Mouse (Mus musculus): ENCODE data around the gene Wdr38. TPM values are rescaled to one million over a fixed set of nuclear protein-coding genes. Genes with fewer than 3 reads are reported as not detected.
A peak's percentile ranks its signal among the peaks of the same experiment; 100 is the strongest.
"Not testable (repeated sequence)": the region's sequence is repeated elsewhere in the genome, so short reads cannot be mapped to it uniquely, and the experiment has no call there.

Gene Wdr38
- polyA plus RNA-seq, 1 experiment = 0.44 TPM

DNA sequence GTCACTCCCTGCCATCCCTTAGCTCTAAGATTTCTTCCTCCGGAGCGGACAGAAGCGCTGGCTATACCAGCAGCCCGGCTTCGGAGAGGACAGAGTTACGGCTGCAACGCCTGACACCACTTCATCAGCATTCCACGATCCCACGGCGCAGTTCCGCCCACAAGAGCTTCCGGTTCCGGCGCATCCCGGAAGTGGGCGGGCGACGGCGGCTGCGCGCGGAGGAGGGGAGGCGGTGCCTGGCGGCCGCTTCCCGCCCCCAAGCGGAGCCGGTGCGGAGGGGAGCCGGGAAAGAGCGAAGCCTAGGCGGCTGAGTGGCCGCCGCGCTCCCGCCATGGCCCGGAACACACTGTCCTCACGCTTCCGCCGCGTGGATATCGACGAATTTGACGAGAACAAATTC, 10.6 kb downstream of the Wdr38 start:
- Histone ChIP-seq H3K27ac (ENCODE audit: insufficient read depth, low read length) (peak overlapping the region; percentile 92), H3K4me1 (ENCODE audit: control insufficient read depth, insufficient read depth, insufficient read length) (peaks cover 25% of the 10 kb centered on the region; the same call in 1 of the 2 replicates), H3K27me3 (ENCODE audit: control insufficient read depth, insufficient read depth, low read length) (no peaks in the 10 kb centered on the region), H3K36me3 (ENCODE audit: control insufficient read depth, insufficient read depth, low read length) (peaks cover 5% of the 10 kb centered on the region), H3K4me3 (ENCODE audit: extremely low read depth, insufficient read depth, insufficient read length) (peak overlapping the region; percentile 91)
- DNase-seq (ENCODE audit: low read depth in 1 of 2, low spot score in 2 of 2) = peak; percentile 82 to 94
- WGBS = under 1% methylated on average over 44 of the region's 44 CpGs
- TF ChIP-seq CTCF (IDR thresholded peaks at IDR 0.05; ENCODE audit: extremely low read depth, insufficient read depth, insufficient read length, insufficient replicate concordance) (no peak), POLR2A (IDR thresholded peaks at IDR 0.05; ENCODE audit: low read depth, low read length) (peak; percentile 46; the same call in 1 of the 2 replicates)

DNA sequence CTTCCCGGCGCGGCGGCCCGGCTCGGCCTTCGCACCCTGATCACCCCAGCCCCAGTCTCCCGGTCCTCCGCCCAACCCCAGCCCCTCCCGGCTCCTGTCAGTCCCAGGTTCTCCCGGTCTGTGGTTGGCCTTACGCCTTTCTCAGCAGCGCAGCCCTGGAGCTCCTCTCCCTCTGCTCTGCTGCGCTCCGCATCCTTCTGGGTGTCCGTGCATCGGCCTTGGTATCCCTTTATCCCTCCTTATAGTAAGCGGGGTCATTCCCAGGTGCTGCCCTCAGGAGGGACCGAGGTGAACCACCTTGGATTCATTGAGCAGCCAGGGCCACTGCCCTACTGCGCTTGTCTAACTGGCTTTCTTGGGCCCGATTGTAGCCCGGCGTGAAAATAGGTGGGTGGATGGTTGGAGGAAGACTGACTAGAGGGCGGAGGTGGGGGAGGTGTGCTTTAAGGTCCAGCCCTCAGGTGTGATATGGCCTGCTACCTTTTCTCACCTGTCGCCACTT, 11.1 kb downstream of the Wdr38 start:
- Histone ChIP-seq H3K4me3 (ENCODE audit: extremely low read depth, insufficient read depth, insufficient read length) (peak overlapping the region; percentile 91), H3K27me3 (ENCODE audit: control insufficient read depth, insufficient read depth, low read length) (no peaks in the 10 kb centered on the region), H3K4me1 (ENCODE audit: control insufficient read depth, insufficient read depth, insufficient read length) (peaks cover 29% of the 10 kb centered on the region), H3K27ac (ENCODE audit: insufficient read depth, low read length) (peak overlapping the region; percentile 92), H3K36me3 (ENCODE audit: control insufficient read depth, insufficient read depth, low read length) (peaks cover 6% of the 10 kb centered on the region; the same call in 1 of the 2 replicates)
- peak in 1 of 2 experiments; percentile 37 for DNase-seq (ENCODE audit: low read depth in 1 of 2, low spot score in 2 of 2)
- 1% methylated on average over 25 of the region's 25 CpGs for WGBS
- no peak for TF ChIP-seq CTCF (IDR thresholded peaks at IDR 0.05; ENCODE audit: extremely low read depth, insufficient read depth, insufficient read length, insufficient replicate concordance)
- no peak for TF ChIP-seq POLR2A (IDR thresholded peaks at IDR 0.05; ENCODE audit: low read depth, low read length)

DNA sequence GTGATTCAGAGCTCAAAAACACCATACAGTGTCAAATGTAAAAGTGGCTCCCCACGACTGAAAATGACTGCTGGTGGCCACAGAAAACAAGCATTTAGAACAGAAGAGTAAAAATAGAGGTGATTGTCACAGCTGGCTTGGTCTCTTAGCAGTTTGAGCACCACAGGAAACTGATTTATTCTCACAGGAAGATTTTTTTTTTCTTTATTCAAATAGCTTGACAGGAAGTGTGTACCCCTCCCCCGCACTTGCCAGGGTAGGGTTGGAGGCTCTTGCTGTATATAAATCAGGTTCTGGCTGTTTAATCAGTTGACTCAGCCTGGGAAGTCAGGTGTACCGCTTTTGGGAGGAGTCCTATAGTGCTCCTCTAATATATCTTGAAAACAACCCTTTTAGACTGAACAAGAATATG, 11.7 kb downstream of the Wdr38 start:
- Histone ChIP-seq H3K27me3 (ENCODE audit: control insufficient read depth, insufficient read depth, low read length) (no peaks in the 10 kb centered on the region), H3K36me3 (ENCODE audit: control insufficient read depth, insufficient read depth, low read length) (peaks cover 11% of the 10 kb centered on the region), H3K4me3 (ENCODE audit: extremely low read depth, insufficient read depth, insufficient read length) (peak overlapping the region; percentile 91), H3K27ac (ENCODE audit: insufficient read depth, low read length) (peak overlapping the region; percentile 92), H3K4me1 (ENCODE audit: control insufficient read depth, insufficient read depth, insufficient read length) (peaks cover 24% of the 10 kb centered on the region)
- peak; percentile 78 to 87 for DNase-seq (ENCODE audit: low read depth in 1 of 2, low spot score in 2 of 2)
- 1% methylated on average over 3 of the region's 3 CpGs for WGBS
- no peak for TF ChIP-seq CTCF (IDR thresholded peaks at IDR 0.05; ENCODE audit: extremely low read depth, insufficient read depth, insufficient read length, insufficient replicate concordance)
- no peak for TF ChIP-seq POLR2A (IDR thresholded peaks at IDR 0.05; ENCODE audit: low read depth, low read length)

DNA sequence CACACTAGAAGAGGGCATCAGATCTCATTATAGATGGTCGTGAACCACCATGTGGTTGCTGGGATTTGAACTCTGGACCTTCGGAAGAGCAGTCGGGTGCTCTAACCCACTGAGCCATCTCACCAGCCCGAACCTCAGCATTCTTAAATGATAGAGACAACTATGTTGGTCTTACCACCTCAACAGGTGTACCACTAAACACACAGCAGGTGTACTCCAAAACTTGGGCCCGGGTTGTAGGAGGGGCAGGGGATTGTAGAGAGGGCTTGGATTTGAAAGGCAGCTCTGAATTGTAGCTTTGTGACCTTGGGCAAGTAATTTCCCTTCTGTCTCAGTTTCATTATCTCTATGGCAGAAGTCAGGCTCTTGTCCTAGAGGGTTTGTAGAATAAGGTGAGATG, 12.9 kb downstream of the Wdr38 start:
- Histone ChIP-seq H3K36me3 (ENCODE audit: control insufficient read depth, insufficient read depth, low read length) (peaks cover 23% of the 10 kb centered on the region), H3K4me1 (ENCODE audit: control insufficient read depth, insufficient read depth, insufficient read length) (peaks cover 20% of the 10 kb centered on the region), H3K27ac (ENCODE audit: insufficient read depth, low read length) (peak overlapping the region; percentile 79; the same call in 1 of the 2 replicates)
- H3K27me3 ChIP-seq (ENCODE audit: control insufficient read depth, insufficient read depth, low read length); DNase-seq (ENCODE audit: low read depth in 1 of 2, low spot score in 2 of 2); H3K4me3 ChIP-seq (ENCODE audit: extremely low read depth, insufficient read depth, insufficient read length): not testable (repeated sequence)
- WGBS = 87% methylated on average over 5 of the region's 5 CpGs

DNA sequence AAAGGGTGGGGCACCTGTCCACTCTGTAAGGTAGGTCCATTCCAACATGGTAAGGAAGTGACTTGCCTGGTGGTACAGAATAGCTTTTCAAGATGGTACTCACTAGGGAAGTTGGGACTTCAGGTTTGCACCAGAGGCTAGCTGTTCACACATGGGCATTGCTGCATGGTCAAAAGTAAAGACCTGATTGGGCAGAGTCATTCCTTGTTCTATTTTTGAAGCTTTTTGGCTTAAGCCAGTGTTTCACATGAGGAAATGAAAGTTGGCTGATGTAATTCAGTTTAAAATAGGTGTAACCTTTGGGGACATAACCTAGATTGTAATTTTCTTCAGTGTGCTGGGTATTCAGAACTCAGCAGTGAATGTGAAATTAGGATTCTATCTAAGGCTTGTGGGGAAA, 14.0 kb downstream of the Wdr38 start:
- TF ChIP-seq CTCF (IDR thresholded peaks at IDR 0.05; ENCODE audit: extremely low read depth, insufficient read depth, insufficient read length, insufficient replicate concordance) (no peak), POLR2A (IDR thresholded peaks at IDR 0.05; ENCODE audit: low read depth, low read length) (no peak)
- peaks cover 16% of the 10 kb centered on the region for H3K4me1 ChIP-seq (ENCODE audit: control insufficient read depth, insufficient read depth, insufficient read length)
- no peaks in the 10 kb centered on the region for H3K27me3 ChIP-seq (ENCODE audit: control insufficient read depth, insufficient read depth, low read length)
- H3K27ac ChIP-seq (ENCODE audit: insufficient read depth, low read length) = peak overlapping the region; percentile 79
- peaks cover 31% of the 10 kb centered on the region for H3K36me3 ChIP-seq (ENCODE audit: control insufficient read depth, insufficient read depth, low read length)
- no peak overlapping the region for H3K4me3 ChIP-seq (ENCODE audit: extremely low read depth, insufficient read depth, insufficient read length)
- DNase-seq (ENCODE audit: low read depth in 1 of 2, low spot score in 2 of 2) = peak; percentile 33 to 44

DNA sequence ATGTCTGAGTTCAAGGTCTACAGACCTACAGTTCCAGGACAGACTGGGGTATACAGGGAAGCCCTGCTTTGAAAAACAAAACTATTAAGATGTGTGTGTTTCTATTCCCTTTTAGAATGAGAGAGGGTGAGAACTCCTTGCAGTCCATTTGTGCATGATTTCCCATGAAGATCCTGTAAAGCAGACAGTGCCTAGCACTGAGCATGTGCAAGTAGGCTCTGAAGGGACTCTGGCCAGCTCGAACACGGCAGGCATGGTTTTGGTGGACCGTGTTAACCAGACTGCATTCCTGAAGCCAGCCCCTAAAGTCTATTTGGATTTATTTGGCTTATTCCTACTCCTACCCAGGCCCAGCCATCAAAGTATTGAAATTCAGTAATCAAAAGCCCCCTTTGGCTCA, 14.7 kb downstream of the Wdr38 start:
- 80% methylated on average over 3 of the region's 3 CpGs for WGBS
- Histone ChIP-seq H3K27me3 (ENCODE audit: control insufficient read depth, insufficient read depth, low read length) (no peaks in the 10 kb centered on the region), H3K27ac (ENCODE audit: insufficient read depth, low read length) (peak overlapping the region; percentile 66), H3K36me3 (ENCODE audit: control insufficient read depth, insufficient read depth, low read length) (peaks cover 32% of the 10 kb centered on the region), H3K4me3 (ENCODE audit: extremely low read depth, insufficient read depth, insufficient read length) (no peak overlapping the region), H3K4me1 (ENCODE audit: control insufficient read depth, insufficient read depth, insufficient read length) (peaks cover 18% of the 10 kb centered on the region)
- no peak for DNase-seq (ENCODE audit: low read depth in 1 of 2, low spot score in 2 of 2)
- TF ChIP-seq POLR2A (IDR thresholded peaks at IDR 0.05; ENCODE audit: low read depth, low read length) (no peak), CTCF (IDR thresholded peaks at IDR 0.05; ENCODE audit: extremely low read depth, insufficient read depth, insufficient read length, insufficient replicate concordance) (no peak)

DNA sequence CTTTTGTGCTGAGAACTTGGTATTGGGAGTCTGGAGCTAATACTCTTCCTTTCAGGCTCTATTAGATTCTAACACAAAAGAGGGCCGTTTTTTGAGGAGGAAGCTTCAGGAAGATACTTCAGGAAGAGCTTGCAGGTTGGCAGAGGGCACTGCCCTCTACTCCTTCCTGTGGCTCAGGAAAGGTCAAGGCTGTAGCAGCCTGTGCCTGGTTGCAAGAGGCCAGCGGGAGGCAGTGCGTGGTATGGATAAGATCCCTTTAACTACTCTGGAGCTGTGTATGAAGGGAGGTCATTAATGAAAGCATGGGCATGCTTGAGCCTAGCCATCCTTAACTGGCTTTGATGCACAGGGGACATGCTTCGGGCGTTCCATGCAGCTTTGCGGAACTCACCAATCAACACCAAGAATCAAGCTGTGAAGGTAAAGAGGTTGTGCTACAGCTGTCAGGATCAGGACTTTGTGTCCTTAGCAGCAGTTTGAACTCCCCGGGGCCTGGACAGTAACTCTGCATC, 15.5 kb downstream of the Wdr38 start:
- Histone ChIP-seq H3K27ac (ENCODE audit: insufficient read depth, low read length) (peak overlapping the region; percentile 36), H3K36me3 (ENCODE audit: control insufficient read depth, insufficient read depth, low read length) (peaks cover 34% of the 10 kb centered on the region), H3K4me3 (ENCODE audit: extremely low read depth, insufficient read depth, insufficient read length) (no peak overlapping the region), H3K27me3 (ENCODE audit: control insufficient read depth, insufficient read depth, low read length) (no peaks in the 10 kb centered on the region), H3K4me1 (ENCODE audit: control insufficient read depth, insufficient read depth, insufficient read length) (peaks cover 18% of the 10 kb centered on the region)
- no peak for DNase-seq (ENCODE audit: low read depth in 1 of 2, low spot score in 2 of 2)
- WGBS = 82% methylated on average over 7 of the region's 7 CpGs
- TF ChIP-seq POLR2A (IDR thresholded peaks at IDR 0.05; ENCODE audit: low read depth, low read length) (no peak), CTCF (IDR thresholded peaks at IDR 0.05; ENCODE audit: extremely low read depth, insufficient read depth, insufficient read length, insufficient replicate concordance) (no peak)

Measured in spleen, adult 2 months (tissue).